Mouse (Mus musculus) natural killer cell, adult 2 months (primary cell): ENCODE data around the gene Nek2.

Source experiments
- DNase-seq, 2 experiments: peaks; one replicate each; pipeline ENCODE4 v3.0.0; 2022; ENCODE audit warnings: low spot score in 2 of 2

Nek2 gene

DNA sequence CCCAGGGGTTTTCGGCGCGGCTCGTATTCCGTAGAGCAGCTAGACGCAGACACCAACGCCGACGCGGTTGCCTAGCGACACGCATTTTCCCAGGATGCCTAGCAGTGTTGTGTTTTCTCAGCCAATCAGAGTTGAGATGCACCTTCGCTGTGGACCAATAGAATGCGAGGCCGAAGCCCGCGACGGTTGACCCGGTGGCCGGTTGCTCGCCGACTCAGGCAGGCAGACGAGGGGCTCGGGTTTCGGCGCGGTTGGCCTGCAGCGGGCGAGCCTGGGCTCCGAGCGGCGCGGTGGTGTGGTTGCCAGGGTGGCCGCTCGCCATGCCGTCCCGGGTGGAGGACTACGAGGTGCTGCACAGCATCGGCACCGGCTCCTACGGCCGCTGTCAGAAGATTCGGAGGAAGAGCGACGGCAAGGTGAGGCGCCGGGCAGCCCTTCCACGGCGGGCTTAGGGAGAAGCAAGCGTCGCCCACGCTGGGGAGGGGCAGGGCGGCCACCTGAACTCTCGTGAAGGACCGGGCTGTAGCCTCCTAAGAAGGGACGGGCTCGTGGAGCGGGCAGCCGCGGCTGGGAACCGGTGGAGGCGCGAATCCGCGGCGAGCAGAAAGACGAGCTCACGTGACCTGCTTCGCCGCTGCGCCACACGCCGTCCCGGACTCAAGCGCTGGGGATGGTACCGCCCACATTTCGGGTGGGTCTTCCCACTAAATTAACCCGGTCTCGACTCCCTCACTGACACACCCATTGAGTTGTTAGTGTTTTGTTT is at the start of gene Nek2:
TSS of gene Nek2 (plus strand) at position 119 of the 766 bp plus-strand sequence.
- DNase-seq: peak; percentile 89

GRCm38 (mm10) chr1:191774106-191774505 is 47.1 kb upstream of the Nek2 start:
- no peak for DNase-seq

GRCm38 (mm10) chr1:191775116-191775515 is 46.1 kb upstream of the Nek2 start:
- DNase-seq: no peak

DNA sequence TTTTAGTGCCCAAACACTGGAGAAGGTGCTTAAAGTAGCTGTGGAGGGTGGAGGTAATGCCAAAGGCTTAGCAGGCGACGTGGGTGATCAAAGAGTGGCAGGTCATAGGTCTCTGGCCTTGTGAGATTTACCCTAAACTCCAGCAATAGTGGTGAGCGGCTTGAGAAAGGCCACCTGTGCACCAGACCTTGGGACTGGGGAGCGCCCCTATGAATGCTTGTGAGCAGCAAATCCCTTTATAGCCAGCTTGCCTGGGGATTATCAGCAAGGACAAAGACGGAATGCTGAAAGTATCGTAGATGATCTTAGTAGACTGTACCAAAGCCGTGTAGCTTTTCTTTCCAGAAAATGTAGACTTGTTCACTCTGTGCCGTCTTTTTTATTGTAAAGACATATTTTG is 43.7 kb upstream of the Nek2 start:
- DNase-seq: no peak

- no peak for DNase-seq
Observed at GRCm38 (mm10) chr1:191780470-191780869, 40.8 kb upstream of the Nek2 start.

DNA sequence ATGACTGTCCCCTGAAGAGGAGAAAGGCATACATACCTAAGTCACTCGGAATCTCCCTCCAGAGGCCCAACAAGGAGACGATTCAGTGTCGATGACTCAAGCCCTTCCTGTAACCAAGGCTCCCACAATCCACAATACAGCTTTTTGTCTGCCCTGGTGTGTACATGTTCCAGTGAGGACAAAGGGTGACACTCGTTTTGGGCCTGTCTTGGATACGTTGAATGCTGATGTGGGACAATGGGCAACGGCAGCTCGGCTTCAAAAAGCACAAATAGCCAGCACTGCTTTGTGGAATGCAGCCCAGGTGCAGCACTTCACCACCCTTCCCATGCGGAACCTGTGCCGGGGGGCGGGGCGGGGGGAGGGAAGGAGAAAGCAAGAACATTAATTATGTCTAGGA is 36.1 kb upstream of the Nek2 start:
- no peak for DNase-seq

DNA sequence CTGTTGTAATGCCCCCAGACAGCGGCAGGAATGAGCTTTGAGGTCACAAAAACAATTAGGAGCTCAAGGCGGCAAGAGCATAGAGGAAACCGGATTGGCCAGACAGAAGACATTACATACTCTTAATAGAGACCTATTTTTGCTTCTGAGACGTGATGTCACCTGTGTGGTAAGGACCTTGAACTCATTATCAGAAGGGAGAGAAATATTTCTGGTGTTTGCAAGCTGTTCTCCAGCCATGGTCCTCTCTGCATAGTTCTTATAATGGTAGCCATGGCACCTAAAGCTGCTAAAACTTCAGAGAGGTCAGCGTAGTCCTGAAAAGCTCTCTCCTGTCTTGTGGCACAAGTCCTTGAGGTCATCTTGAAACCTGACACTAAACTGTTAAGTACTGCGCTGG is 35.0 kb upstream of the Nek2 start:
- no peak for DNase-seq

DNA sequence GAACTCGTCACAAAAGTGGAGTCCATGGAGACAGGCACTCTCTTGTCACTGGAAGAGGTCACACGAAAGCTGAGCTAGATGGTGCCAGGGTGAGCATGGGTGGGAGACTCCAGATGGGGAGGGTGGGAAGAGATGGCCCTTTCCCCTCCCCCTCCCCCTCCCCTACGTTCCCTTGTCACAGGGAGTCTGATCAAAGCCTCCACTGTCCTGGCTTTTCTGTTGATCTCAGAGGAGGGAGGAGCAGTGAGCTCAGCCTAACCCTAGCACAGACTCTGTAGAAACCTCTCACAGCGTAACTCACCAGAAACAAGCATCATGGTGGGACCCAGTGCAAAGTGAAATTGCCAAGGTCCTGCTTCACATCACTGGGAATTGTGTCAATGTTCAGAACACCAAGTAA is 33.9 kb upstream of the Nek2 start:
- no peak for DNase-seq

GRCm38 (mm10) chr1:191792991-191793390 is 28.3 kb upstream of the Nek2 start:
- DNase-seq: no peak

GRCm38 (mm10) chr1:191793888-191794532 is 27.2 kb upstream of the Nek2 start:
- DNase-seq: no peak

GRCm38 (mm10) chr1:191796238-191796896 is 24.9 kb upstream of the Nek2 start:
- no peak for DNase-seq

DNA sequence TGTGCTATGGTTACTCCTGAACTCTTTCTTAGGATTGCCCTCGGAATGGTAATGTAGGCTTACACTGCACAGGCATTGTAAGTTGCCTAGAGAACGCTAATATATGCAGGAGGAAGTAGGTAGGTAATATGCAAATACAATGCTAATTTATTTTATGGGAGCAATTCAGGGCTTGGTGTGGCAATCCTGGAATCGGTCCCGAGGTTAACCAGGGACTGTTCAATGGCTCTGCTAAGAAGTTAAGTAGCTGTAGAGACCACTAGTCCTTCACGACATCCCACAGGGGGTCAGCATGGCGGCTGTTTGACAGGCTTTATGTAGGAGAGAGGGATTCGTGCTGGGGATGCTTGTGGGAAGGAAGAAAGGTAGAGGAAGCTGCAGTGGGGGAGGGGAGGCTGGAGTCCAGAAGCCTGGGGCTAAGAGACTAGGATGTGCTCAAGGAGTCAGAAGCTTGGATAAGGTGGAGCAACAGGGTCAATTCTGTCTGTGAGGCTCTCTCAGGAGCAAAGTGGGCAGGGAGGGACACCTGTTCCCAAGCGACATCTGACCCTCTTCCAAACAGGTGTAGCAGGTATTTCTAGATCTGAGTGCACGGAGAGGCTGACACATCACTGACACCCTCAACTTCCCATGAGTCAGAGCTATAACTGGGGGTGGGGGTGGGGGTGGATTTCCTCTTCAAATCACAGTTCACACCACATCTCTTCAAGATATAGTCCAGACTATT is 19.0 kb upstream of the Nek2 start:
- no peak for DNase-seq

- DNase-seq: no peak
Observed at GRCm38 (mm10) chr1:191802820-191803655, 18.2 kb upstream of the Nek2 start.

DNA sequence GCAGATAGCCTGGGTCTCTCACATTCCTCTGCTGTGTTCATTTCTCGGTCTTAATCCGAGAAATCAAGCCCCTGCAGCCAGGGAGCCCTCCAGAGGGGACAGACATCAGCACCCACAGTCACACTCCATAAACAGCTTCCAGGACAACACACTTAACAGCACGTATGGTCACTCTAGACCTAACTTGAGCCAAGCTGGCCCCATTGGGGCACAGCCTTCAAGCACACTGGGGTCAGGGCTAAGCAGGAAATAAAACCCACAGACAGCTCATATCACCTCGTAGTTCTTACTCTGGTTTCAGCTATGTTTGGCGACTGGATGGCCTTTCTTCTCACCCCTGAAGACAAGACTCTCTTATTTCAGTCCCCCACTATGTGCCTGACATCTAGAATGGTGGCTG is 16.5 kb upstream of the Nek2 start:
- no peak for DNase-seq

- no peak for DNase-seq
Observed at GRCm38 (mm10) chr1:191805788-191806187, 15.5 kb upstream of the Nek2 start.

DNA sequence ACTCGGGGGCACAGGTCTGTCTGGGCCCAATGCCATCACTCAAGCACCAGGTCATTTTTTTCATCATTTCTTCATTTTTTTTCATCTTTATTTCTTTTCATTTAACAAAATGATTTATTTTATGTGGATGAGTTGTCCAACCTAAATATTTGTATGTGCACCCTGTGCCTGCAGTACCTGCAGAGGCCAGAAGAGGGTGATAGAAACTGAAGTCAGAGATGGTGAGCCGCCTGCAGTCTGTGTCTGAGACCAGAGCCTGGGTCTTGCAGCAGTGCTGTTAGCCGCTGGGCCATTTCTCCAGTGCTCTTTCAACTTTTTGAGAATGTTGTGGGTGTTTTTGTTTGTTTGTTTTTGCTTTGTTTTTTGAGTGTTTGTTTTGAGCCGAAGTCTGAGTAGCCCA is 14.5 kb upstream of the Nek2 start:
- no peak for DNase-seq

GRCm38 (mm10) chr1:191807979-191808378 is 13.3 kb upstream of the Nek2 start:
- no peak for DNase-seq

DNA sequence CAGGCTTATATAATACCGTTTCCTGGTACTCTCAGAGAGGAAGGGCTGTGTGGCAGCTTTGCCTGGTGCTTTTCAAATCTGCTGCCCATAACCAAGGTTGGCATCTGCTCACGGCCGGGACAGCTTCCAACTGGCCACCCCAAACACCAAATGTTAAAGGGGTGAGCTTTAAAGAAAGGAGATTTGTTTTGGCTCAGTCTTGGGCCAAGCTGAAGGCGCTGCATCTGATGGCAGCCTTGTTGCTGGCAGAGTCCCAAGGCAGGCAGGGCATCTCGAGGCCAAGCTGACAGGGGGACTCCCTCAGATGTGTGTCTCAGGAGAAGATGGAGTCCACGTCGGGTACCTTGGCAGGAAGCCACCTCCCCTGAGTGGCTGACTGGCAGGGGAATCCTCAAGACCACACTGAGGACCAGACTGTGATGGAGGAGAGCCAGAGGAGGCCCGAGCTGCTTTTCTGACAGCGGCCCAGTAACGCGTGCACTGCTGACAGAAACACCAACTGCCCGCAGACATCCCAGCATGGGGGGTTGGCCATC is 12.5 kb upstream of the Nek2 start:
- DNase-seq: no peak

- DNase-seq: no peak
Observed at GRCm38 (mm10) chr1:191811774-191812173, 9.5 kb upstream of the Nek2 start.

- peak in 1 of 2 experiments; percentile 66 for DNase-seq
Observed at GRCm38 (mm10) chr1:191812949-191813691, 8.1 kb upstream of the Nek2 start.
